24 mouse cellular contexts compared by ENCODE assay signal in genomic region chr1:57917342-57917741, GRCm38 (mm10).
"Had no signal": no experiment of that assay in that cellular context is flagged by ENCODE, and none has a peak within 500 bp of the region (broad histone marks: within the 10 kb centered on the region; RNA-seq: fewer than 3 reads in every experiment).

No protein-coding gene starts in this region.

- ATAC-seq: hindbrain, postnatal 0 days; liver, embryonic 12.5 days had no signal

- H3K4me2 ChIP-seq: heart, embryonic 11.5 days; heart, embryonic 13.5 days; heart, embryonic 15.5 days; hindbrain, embryonic 13.5 days; hindbrain, embryonic 15.5 days; kidney, embryonic 15.5 days; limb, embryonic 13.5 days; limb, embryonic 15.5 days; liver, embryonic 12.5 days had no signal

- H3K4me1 ChIP-seq: heart, embryonic 13.5 days; heart, embryonic 15.5 days; hindbrain, embryonic 13.5 days; hindbrain, embryonic 15.5 days; kidney, embryonic 15.5 days; limb, embryonic 13.5 days; limb, embryonic 15.5 days; liver, embryonic 12.5 days had no signal

- H3K9me3 ChIP-seq: heart, embryonic 13.5 days; heart, embryonic 15.5 days; hindbrain, embryonic 13.5 days; hindbrain, embryonic 15.5 days; kidney, embryonic 15.5 days; limb, embryonic 13.5 days; limb, embryonic 15.5 days; liver, embryonic 12.5 days had no signal

- H3K27me3 ChIP-seq: heart, embryonic 13.5 days; heart, embryonic 15.5 days; hindbrain, embryonic 13.5 days; hindbrain, embryonic 15.5 days; kidney, embryonic 15.5 days; limb, embryonic 13.5 days; limb, embryonic 15.5 days; liver, embryonic 12.5 days had no signal

- H3K9ac ChIP-seq: heart, embryonic 13.5 days; heart, embryonic 15.5 days; hindbrain, embryonic 13.5 days; hindbrain, embryonic 15.5 days; kidney, embryonic 15.5 days; limb, embryonic 13.5 days; limb, embryonic 15.5 days; liver, embryonic 12.5 days; liver, embryonic 14.5 days had no signal

- H3K36me3 ChIP-seq: heart, embryonic 15.5 days; kidney, embryonic 15.5 days; liver, embryonic 12.5 days had no signal

- H3K4me3 ChIP-seq: heart, adult 2 months; heart, embryonic 13.5 days; heart, embryonic 15.5 days; hindbrain, embryonic 13.5 days; hindbrain, embryonic 15.5 days; kidney, embryonic 15.5 days; layer of hippocampus, adult 2 months; left cerebral cortex, adult 2 months; limb, embryonic 13.5 days; limb, embryonic 15.5 days; liver, embryonic 12.5 days had no signal

- DNase-seq: gastrocnemius, postnatal 14 days; gastrocnemius, postnatal 36 days; heart, adult 11 months; heart, adult 2 months; heart, postnatal 14 days; heart, postnatal 36 days; kidney, adult 11 months; kidney, adult 2 months; kidney, adult 9 months; kidney, postnatal 10 days; kidney, postnatal 36 days had no signal

- H3K27ac ChIP-seq: heart, adult 2 months; heart, embryonic 13.5 days; heart, embryonic 15.5 days; hindbrain, embryonic 13.5 days; hindbrain, embryonic 15.5 days; hindbrain, postnatal 0 days; kidney, embryonic 15.5 days; layer of hippocampus, adult 2 months; left cerebral cortex, adult 2 months; limb, embryonic 13.5 days; limb, embryonic 15.5 days; liver, embryonic 12.5 days; liver, embryonic 14.5 days had no signal
